Mouse (Mus musculus) CD4-positive naive resting alpha-beta T cell, adult 57 days (primary cell): Measurements from ENCODE around the gene C130074G19Rik. TPM values are rescaled to one million over a fixed set of nuclear protein-coding genes. Genes with fewer than 3 reads are reported as not detected.

Experiments used
- total RNA-seq: library from RNA; stranded (reverse); gene quantifications from one replicate; pipeline ENCODE4 v1.2.4, GENCODE M21; 2023

C130074G19Rik gene
- total RNA-seq, result 0.24 TPM

GRCm38 (mm10) chr1:184882281-184883268 lies at the start of gene C130074G19Rik:
TSS of gene C130074G19Rik (minus strand) at chr1:184883218.

DNA sequence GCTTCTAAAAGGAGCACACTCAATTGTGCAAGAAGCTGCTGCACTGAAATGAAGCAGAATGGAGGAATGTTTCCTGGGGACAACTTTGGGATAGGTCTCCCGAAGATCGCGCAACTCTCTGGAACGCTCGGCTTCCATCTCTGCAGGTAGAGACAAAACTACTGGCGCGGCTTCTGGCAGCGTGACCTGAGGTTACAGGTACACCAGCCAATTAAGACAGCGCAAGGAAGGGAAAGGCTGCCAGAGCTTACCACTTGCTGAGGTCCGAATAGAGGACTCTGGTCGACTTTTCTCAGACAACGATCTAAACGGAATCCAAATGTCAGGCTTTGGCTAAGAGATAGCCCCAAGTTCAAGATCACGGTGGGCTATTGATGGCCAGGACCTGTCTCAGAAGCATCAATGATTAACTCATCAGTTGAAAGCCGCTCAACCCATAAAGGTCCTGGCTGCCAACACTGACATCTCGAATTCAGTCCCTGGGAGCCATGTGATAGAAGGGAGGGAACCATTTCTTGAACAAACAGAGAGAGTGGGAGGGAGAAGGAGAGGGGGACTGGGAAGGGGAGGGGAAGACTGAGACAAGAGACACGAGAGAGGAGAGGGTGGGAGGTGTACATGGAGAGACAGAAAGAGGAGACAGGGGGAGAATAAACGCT lies 36.8 kb downstream of the C130074G19Rik start, which contains the start of gene Marc2:
Gene Marc2, minus strand, starts transcription at position 360 of the 659 bp plus-strand sequence.

Other genes starting within 250 kb of the C130074G19Rik start
- 0.92 TPM for gene Hlx, start 150.6 kb downstream of the C130074G19Rik start, total RNA-seq
- gene Marc1, start 71.9 kb downstream of the C130074G19Rik start, total RNA-seq, result not detected
- gene Marc2, start 36.8 kb downstream of the C130074G19Rik start, total RNA-seq, result 152 TPM
- not detected for gene Mark1, start 116.4 kb upstream of the C130074G19Rik start, total RNA-seq